Mouse (Mus musculus) midbrain, embryonic 16.5 days (tissue): ENCODE measurements around the gene Agr2. TPM values are rescaled to one million over a fixed set of nuclear protein-coding genes. Genes with fewer than 3 reads are reported as not detected.

Experiments
- ATAC-seq: fragments of 200-750 bp; cut with Nextera tagmentation; 2 replicates; pipeline ENCODE4 v1.8.0; 2017; ENCODE audit warnings: moderate TSS enrichment
- H3K27ac ChIP-seq: fragments of 300-500 bp; sonication (generic); 2 replicates; pipeline ENCODE4 v1.5.1; 2014; ENCODE audit warnings: mild to moderate bottlenecking, low read length, mixed read lengths
- H3K27me3 ChIP-seq: fragments of 300-500 bp; sonication (generic); 2 replicates; pipeline ENCODE4 v1.6.1; 2014; ENCODE audit warnings: low read depth, low read length, mixed read lengths; ENCODE audit not compliant: control insufficient read depth, insufficient read depth
- H3K36me3 ChIP-seq: fragments of 300-500 bp; sonication (generic); 2 replicates; pipeline ENCODE4 v1.6.1; 2014; ENCODE audit warnings: mild to moderate bottlenecking, low read length, moderate library complexity, mixed read lengths; ENCODE audit not compliant: control insufficient read depth, insufficient read depth
- H3K4me1 ChIP-seq: fragments of 300-500 bp; sonication (generic); 2 replicates; pipeline ENCODE4 v1.6.1; 2014; ENCODE audit warnings: mild to moderate bottlenecking, low read length, mixed read lengths; ENCODE audit not compliant: control insufficient read depth, insufficient read depth
- H3K4me2 ChIP-seq: fragments of 300-500 bp; sonication (generic); 2 replicates; pipeline ENCODE4 v1.6.1; 2014; ENCODE audit warnings: mild to moderate bottlenecking, low read length, mixed read lengths
- H3K4me3 ChIP-seq: fragments of 300-500 bp; sonication (generic); 2 replicates; pipeline ENCODE4 v1.5.1; 2014; ENCODE audit warnings: low read depth, mild to moderate bottlenecking, low read length, moderate library complexity, mixed read lengths
- H3K9ac ChIP-seq: fragments of 300-500 bp; sonication (generic); 2 replicates; pipeline ENCODE4 v1.6.1; 2014; ENCODE audit warnings: low read depth, low read length, mixed read lengths
- H3K9me3 ChIP-seq: fragments of 300-500 bp; sonication (generic); replicated peaks from 2 replicates; pipeline ENCODE4 v1.6.1; 2014; ENCODE audit warnings: mild to moderate bottlenecking, low read length, mixed read lengths; ENCODE audit not compliant: control insufficient read depth, poor library complexity, severe bottlenecking
- WGBS: fragments of 180-500 bp; shearing (Covaris S2); extraction: QIAGEN DNeasy Blood & Tissue Kit; methylation state at CpG from one replicate; pipeline ENCODE4 v1.1.7; 2014; 5-methylcytosine and 5-hydroxymethylcytosine counted together
- polyA plus RNA-seq: library from polyadenylated mRNA; unstranded; fragments of >200 nt; fragmentation: Nextera tagmentation; extraction: Ambion mirVana; gene quantifications from 2 replicates; pipeline ENCODE4 v1.2.1, GENCODE M21; 2015

Gene Agr2
- polyA plus RNA-seq, 1 experiment from 2014 or later = 0.23 TPM

DNA sequence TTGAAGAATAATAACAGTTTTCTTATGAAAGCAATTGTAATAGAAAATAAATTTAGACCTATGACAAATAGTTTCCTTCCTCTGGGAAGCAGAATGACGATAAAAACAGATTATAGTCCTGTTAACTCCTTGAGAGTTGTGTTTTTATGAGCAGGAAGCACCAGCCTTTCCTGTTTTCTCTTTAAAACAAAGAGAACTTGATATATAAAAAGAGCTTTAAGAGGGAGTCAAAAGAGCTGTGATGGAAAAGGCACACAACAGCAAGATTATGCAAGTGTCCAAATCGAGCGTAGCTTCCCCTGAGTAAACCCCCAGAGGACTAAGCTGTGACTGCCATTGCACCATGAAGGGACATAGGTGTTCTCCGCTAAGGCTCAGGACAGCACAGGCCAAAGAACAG, 39.7 kb downstream of the Agr2 start:
- Histone ChIP-seq H3K4me3 (no peak overlapping the region), H3K27ac (no peak overlapping the region), H3K9ac (no peak overlapping the region), H3K9me3 (no peaks in the 10 kb centered on the region), H3K4me1 (peaks cover 9% of the 10 kb centered on the region), H3K27me3 (no peaks in the 10 kb centered on the region), H3K36me3 (no peaks in the 10 kb centered on the region), H3K4me2 (no peak overlapping the region)
- 74% methylated on average over 4 of the region's 4 CpGs for WGBS
- ATAC-seq = no peak

DNA sequence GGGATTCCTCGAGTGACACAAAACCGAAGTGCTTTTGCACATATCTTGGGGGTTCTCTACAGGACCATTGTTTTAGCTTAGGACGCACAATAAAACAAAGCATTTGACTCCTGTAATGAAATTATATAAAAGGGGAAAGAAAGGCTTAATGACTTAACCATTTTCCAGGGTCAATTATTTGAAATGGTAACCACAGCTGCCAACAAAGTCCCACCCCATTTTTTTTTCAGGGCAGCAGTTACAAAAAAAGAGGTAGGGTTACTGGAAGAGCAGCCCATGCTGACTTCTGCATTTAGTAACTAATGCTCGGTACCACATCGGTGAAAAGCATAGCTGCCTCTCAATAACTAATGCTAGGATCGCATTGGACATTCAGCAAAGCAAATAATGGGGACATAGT, 42.8 kb downstream of the Agr2 start:
- no peak overlapping the region for H3K9ac ChIP-seq
- H3K4me2 ChIP-seq = no peak overlapping the region
- 97% methylated on average over 6 of the region's 6 CpGs for WGBS
- H3K4me3 ChIP-seq = no peak overlapping the region
- H3K4me1 ChIP-seq = peaks cover 18% of the 10 kb centered on the region
- no peaks in the 10 kb centered on the region for H3K9me3 ChIP-seq
- ATAC-seq = no peak
- no peak overlapping the region for H3K27ac ChIP-seq
- H3K27me3 ChIP-seq = no peaks in the 10 kb centered on the region
- H3K36me3 ChIP-seq = no peaks in the 10 kb centered on the region

DNA sequence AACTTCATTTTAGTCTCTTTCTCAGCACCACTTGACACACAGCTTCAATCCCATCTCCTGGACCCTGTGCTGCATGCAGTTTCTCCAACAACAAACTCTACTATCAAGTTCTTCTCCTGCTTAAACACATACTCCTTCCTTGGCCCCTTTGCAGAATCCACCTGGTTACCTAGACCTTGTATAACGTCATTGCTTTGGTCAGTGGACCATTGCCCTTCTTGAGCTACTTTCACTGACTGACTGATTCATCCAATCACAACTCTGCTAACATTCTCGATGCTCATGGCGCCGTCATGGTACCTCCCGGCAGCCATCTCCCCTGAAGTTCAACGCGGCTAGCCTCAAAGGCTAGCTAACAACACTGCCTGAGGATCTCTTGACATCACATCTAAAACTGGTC, 43.4 kb downstream of the Agr2 start:
- Histone ChIP-seq H3K4me1 (peaks cover 16% of the 10 kb centered on the region), H3K27ac (no peak overlapping the region), H3K9me3 (no peaks in the 10 kb centered on the region), H3K4me3 (no peak overlapping the region), H3K36me3 (no peaks in the 10 kb centered on the region), H3K4me2 (no peak overlapping the region), H3K27me3 (no peaks in the 10 kb centered on the region), H3K9ac (no peak overlapping the region)
- no peak for ATAC-seq
- 97% methylated on average over 7 of the region's 7 CpGs for WGBS

DNA sequence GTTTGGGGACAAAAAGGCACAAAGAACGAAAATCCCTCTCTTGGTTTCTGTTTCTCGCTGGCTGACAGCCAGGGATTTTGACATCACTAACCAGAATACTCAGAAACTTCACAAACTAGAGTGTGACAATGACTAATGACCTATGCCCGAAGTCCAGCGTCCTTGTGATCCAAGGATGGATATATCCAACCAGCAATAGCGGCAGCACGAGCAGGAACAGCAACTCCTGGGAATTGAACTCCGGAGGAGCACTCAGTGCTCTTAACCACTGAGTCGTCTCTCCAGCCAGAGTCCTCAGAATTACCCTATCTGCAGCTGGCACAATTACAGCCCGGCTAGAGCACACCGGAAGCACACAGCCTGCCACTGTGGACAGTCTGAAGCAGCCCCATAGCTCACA, 44.1 kb downstream of the Agr2 start:
- Histone ChIP-seq H3K27ac (no peak overlapping the region), H3K36me3 (no peaks in the 10 kb centered on the region), H3K9me3 (no peaks in the 10 kb centered on the region), H3K27me3 (no peaks in the 10 kb centered on the region), H3K4me1 (peaks cover 16% of the 10 kb centered on the region), H3K9ac (no peak overlapping the region), H3K4me3 (no peak overlapping the region), H3K4me2 (no peak overlapping the region)
- WGBS = 93% methylated on average over 10 of the region's 10 CpGs
- ATAC-seq = no peak

DNA sequence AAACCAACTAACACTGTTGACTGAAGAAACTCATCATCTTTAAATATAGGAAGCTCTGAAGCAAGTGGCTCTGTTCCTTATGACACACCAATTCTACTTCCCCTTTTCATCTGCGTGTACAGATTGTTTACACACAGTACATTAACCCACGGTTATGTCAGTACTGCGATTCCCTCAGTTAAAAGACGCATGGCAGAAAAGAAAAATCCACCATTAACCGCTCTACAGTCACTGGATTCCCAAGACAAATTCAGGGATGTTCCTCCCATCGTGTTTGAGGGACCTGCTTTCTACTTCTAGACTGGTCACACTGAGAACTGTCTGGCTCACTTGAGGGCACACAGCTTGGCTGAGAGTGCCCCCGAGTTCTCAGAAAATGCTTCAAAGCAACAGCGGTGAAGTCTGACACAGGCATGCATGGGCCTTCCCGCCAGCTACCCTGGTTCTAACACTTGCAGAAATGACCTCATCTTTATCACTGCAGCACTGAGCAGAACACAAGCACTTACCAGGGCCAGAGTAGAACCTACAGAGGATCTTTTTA, 46.9 kb downstream of the Agr2 start:
- peaks cover 20% of the 10 kb centered on the region for H3K4me1 ChIP-seq
- WGBS = 69% methylated on average over 9 of the region's 9 CpGs
- no peak for ATAC-seq
- peak overlapping the region; percentile 82 for H3K4me2 ChIP-seq
- H3K27ac ChIP-seq = no peak overlapping the region
- H3K4me3 ChIP-seq = peak overlapping the region; percentile 62
- no peaks in the 10 kb centered on the region for H3K27me3 ChIP-seq
- H3K9ac ChIP-seq = peak overlapping the region; percentile 4; the same call in 1 of the 2 replicates
- H3K9me3 ChIP-seq = no peaks in the 10 kb centered on the region
- H3K36me3 ChIP-seq = no peaks in the 10 kb centered on the region

DNA sequence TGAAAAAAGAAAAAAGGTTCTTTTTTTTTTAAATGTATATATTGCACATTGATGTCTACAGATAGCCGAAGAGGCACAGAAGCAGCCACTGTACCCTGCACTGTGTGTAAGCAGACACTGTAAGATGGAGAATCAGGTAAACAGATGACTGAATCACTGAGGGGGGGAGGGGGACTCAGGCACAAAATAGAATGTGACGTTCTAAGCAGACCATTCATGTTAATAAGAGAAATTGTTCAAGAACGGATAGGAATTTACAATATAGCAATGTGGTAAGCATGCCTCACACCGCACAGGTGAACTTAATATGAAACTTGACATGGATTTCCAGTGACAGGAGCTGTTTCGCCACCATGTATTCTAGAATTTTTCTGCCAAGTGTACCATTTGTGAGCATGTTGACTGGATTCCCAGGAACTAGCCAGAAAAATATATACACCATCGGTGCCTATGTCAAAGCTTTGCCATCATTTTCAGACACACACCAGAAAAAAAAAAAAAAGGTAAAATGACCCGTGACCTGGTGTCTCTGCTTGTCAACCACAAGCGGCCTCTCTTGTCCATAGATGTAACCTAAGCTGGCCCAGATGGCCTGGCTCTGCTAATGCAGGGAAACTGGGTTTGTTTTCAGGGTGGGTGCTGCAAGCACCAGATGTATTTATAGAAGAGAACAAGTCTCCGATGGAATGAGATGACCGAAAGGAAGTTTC, 48.0 kb downstream of the Agr2 start:
- Histone ChIP-seq H3K4me2 (peak overlapping the region; percentile 82), H3K27ac (0 out of 2 replicates have a peak overlapping the region, but pooled peaks have one; percentile 6), H3K9me3 (no peaks in the 10 kb centered on the region), H3K36me3 (no peaks in the 10 kb centered on the region), H3K9ac (peak overlapping the region; percentile 99), H3K27me3 (no peaks in the 10 kb centered on the region), H3K4me3 (peak overlapping the region; percentile 62), H3K4me1 (peaks cover 20% of the 10 kb centered on the region)
- no peak for ATAC-seq
- 40% methylated on average over 10 of the region's 10 CpGs for WGBS

DNA sequence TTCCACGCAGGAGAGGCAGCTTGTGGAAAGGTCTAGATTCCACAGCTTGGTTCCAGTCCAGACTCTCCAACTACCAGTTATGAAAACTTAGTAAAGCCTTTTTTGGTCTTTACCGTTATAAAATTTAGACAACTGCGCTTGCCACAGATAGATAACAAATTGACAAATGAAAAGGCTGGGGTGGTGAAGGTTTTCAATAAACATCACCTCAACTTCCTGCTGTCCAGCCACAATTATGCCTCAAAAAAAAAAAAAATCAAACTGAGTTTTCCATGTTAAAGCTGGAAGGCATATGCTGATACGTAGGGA, 48.5 kb downstream of the Agr2 start:
- Histone ChIP-seq H3K4me3 (peak overlapping the region; percentile 62), H3K27me3 (no peaks in the 10 kb centered on the region), H3K27ac (peak overlapping the region; percentile 98; the same call in 1 of the 2 replicates), H3K9ac (peak overlapping the region; percentile 99), H3K9me3 (no peaks in the 10 kb centered on the region), H3K36me3 (no peaks in the 10 kb centered on the region), H3K4me1 (peaks cover 20% of the 10 kb centered on the region), H3K4me2 (peak overlapping the region; percentile 82)
- no peak for ATAC-seq
- 30% methylated on average over 4 of the region's 4 CpGs for WGBS

DNA sequence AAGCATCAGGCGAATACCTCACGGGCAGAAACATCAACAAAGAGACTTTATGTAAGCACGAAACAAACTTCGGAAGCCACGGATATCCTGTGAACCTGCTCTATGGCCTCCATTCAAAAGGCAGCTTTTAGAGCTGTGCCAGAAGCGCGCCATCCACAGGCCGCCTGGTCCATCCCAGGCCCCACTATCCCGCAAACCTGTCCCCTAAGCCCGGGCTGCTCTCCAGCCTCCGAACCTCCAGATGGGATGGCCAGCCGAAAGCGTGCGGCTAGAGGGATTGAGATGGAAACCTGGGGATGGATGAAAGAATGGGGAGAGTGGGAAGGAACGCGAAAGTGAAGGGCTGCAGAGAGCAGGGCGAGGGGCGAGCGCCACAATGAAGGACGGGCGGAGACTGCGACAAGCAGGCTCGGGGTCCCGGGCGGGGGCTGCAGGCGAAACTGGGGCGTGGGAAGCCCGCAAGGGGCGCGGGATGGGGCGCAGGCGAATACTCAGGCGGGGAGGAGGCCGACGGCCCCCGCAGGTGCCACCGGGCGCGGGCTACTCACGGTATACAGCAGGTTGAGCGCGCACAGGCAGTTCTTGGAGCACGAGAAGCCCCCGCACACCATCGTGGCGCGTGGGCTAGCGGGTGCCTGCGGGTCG, 49.1 kb downstream of the Agr2 start:
- H3K27me3 ChIP-seq = no peaks in the 10 kb centered on the region
- no peaks in the 10 kb centered on the region for H3K9me3 ChIP-seq
- WGBS = under 1% methylated on average over 48 of the region's 50 CpGs
- H3K36me3 ChIP-seq = no peaks in the 10 kb centered on the region
- peak overlapping the region; percentile 98 for H3K27ac ChIP-seq
- H3K4me1 ChIP-seq = peaks cover 20% of the 10 kb centered on the region
- peak overlapping the region; percentile 82 for H3K4me2 ChIP-seq
- H3K4me3 ChIP-seq = peak overlapping the region; percentile 62
- H3K9ac ChIP-seq = peak overlapping the region; percentile 99
- ATAC-seq = peak; percentile 87

DNA sequence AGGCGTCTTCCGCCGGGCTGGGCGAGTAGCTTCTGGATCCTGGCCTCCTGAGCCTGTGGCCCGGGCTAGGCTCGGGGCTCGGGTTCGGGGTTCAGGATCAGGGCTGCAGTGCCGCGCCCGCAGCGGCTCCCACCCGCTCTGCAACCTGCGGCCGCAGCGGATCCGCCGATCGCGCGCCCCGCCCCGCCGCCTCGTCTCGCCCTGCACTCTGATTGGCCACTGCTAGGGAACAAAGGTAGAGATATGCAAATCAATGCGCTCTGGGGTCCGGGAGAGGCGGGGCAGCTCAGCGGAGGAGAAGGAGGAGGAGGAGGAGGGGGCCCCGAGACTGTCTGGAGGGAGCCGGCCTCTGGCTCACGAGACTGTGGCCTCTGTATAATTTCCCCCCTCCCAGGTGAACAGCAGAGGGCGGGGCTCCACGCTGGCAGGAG, 49.7 kb downstream of the Agr2 start, which contains the start of gene Tspan13:
Tspan13 (minus strand) TSS at position 153 of the 431 bp plus-strand sequence.
- peak; percentile 98 for ATAC-seq
- no peaks in the 10 kb centered on the region for H3K9me3 ChIP-seq
- 0% methylated on average over 35 of the region's 35 CpGs for WGBS
- H3K4me1 ChIP-seq = peaks cover 20% of the 10 kb centered on the region
- H3K9ac ChIP-seq = peak within 1 kb of the TSS; percentile 99
- H3K4me2 ChIP-seq = peak within 1 kb of the TSS; percentile 82
- H3K36me3 ChIP-seq = no peaks in the 10 kb centered on the region
- peak within 1 kb of the TSS; percentile 98 for H3K27ac ChIP-seq
- no peaks in the 10 kb centered on the region for H3K27me3 ChIP-seq
- H3K4me3 ChIP-seq = peak within 1 kb of the TSS; percentile 62
